Comparison of ENCODE assay signal across 12 mouse cellular contexts in the genomic region with DNA sequence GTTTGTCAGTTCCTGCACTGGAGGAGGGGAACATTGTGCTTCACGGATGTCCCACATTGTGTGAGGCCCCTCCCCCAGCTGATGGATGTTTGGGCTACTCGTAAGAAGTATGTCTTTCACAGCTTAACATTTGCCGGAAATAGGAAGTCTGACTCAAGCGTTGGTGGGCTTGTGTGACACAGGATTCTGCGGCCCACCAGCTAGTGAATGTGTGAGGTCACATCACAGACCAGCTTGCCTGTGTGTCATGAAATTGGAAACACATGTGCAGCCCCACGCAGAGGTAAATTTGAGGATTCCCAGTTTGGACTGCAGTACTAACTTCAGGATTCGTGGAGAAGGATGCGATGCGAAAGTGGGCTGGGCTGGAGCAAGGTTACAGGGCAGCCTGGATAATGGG.
A peak's percentile ranks its signal among the peaks of the same experiment; 100 is the strongest.
DNase-seq lines count a peak whose midpoint lies in the region; ATAC-seq and TF ChIP-seq lines count a peak whose summit lies in the region.
"Had no signal": no experiment of that assay in that cellular context is flagged by ENCODE, and none has a peak within 500 bp of the region (broad histone marks: within the 10 kb centered on the region; RNA-seq: fewer than 3 reads in every experiment).

No protein-coding gene starts in this region.

- 0 out of 2 replicates have a peak overlapping the region, but pooled peaks have one; percentile 23 for H3K27ac ChIP-seq in embryonic facial prominence, embryonic 12.5 days
- no peak overlapping the region for H3K27ac ChIP-seq in cerebellum, adult 2 months (ENCODE audit: insufficient read depth, low read length)
- H3K27ac ChIP-seq: forebrain, embryonic 15.5 days; intestine, embryonic 15.5 days; macrophage had no signal

- DNase-seq in frontal cortex, postnatal 14 days (ENCODE audit: low spot score in 2 of 2), result no peak
- peak; percentile 51 for DNase-seq in lung, postnatal 10 days
- no peak for DNase-seq in lung, adult 2 months
- peak; percentile 31 to 49 for DNase-seq in lung, postnatal 4 days
- DNase-seq in heart, postnatal 14 days, result no peak
- no peak for DNase-seq in cerebellum, adult 2 months
- DNase-seq: thymus, adult 18-20 months had no signal

- ATAC-seq in frontal cortex, adult (ENCODE audit: low TSS enrichment), result peak; percentile 48
- peak; percentile 67 for ATAC-seq in embryonic facial prominence, embryonic 12.5 days (ENCODE audit: insufficient number of reproducible peaks, insufficient read depth, low FRiP score, low TSS enrichment)
- ATAC-seq: forebrain, embryonic 15.5 days; intestine, embryonic 15.5 days had no signal

- no peak overlapping the region for H3K9ac ChIP-seq in embryonic facial prominence, embryonic 12.5 days
- H3K9ac ChIP-seq: forebrain, embryonic 15.5 days; intestine, embryonic 15.5 days had no signal

- TF ChIP-seq CTCF in lung, adult 2 months (IDR thresholded peaks at IDR 0.05; ENCODE audit: insufficient read depth, low read length), result no peak
- no peak for TF ChIP-seq CTCF in cerebellum, adult 2 months (IDR thresholded peaks at IDR 0.05; ENCODE audit: borderline replicate concordance, insufficient read depth, low read depth, low read length)

- no peaks in the 10 kb centered on the region for H3K36me3 ChIP-seq in embryonic facial prominence, embryonic 12.5 days
- H3K36me3 ChIP-seq: forebrain, embryonic 15.5 days; intestine, embryonic 15.5 days had no signal

- no peaks in the 10 kb centered on the region for H3K9me3 ChIP-seq in embryonic facial prominence, embryonic 12.5 days
- H3K9me3 ChIP-seq: forebrain, embryonic 15.5 days; intestine, embryonic 15.5 days had no signal

- intact Hi-C loops in heart, postnatal 14 days (cut with DNase I), result no loop called here

- no peak for TF ChIP-seq POLR2A in lung, adult 2 months (IDR thresholded peaks at IDR 0.05; ENCODE audit: borderline replicate concordance, extremely low read depth, low read depth, low read length)
- no peak for TF ChIP-seq POLR2A in cerebellum, adult 2 months (IDR thresholded peaks at IDR 0.05; ENCODE audit: borderline replicate concordance, insufficient read depth, low read length)

- WGBS in lung, adult 2 months, result 47% methylated on average over 9 of the region's 9 CpGs
- 22% methylated on average over 9 of the region's 9 CpGs for WGBS in embryonic facial prominence, embryonic 12.5 days
- 90% methylated on average over 9 of the region's 9 CpGs for WGBS in cerebellum, adult 2 months

- peak overlapping the region; percentile 24 for H3K4me2 ChIP-seq in embryonic facial prominence, embryonic 12.5 days (replicated peaks)
- H3K4me2 ChIP-seq: forebrain, embryonic 15.5 days; intestine, embryonic 15.5 days had no signal

- no peak overlapping the region for H3K4me3 ChIP-seq in lung, adult 2 months (replicated peaks; ENCODE audit: extremely low read depth, low read depth, low read length)
- no peak overlapping the region for H3K4me3 ChIP-seq in embryonic facial prominence, embryonic 12.5 days
- no peak overlapping the region for H3K4me3 ChIP-seq in cerebellum, adult 2 months (replicated peaks; ENCODE audit: insufficient read depth, low read depth, low read length)
- H3K4me3 ChIP-seq: forebrain, embryonic 15.5 days; intestine, embryonic 15.5 days had no signal

- H3K4me1 ChIP-seq in lung, adult 2 months (ENCODE audit: control insufficient read depth, insufficient read depth, low read length), result no peaks in the 10 kb centered on the region
- H3K4me1 ChIP-seq in embryonic facial prominence, embryonic 12.5 days, result peaks cover 11% of the 10 kb centered on the region
- H3K4me1 ChIP-seq in cerebellum, adult 2 months (ENCODE audit: control insufficient read depth, insufficient read depth, low read length), result no peaks in the 10 kb centered on the region
- H3K4me1 ChIP-seq: forebrain, embryonic 15.5 days had no signal

- no peaks in the 10 kb centered on the region for H3K27me3 ChIP-seq in embryonic facial prominence, embryonic 12.5 days
- no peaks in the 10 kb centered on the region for H3K27me3 ChIP-seq in cerebellum, adult 2 months (ENCODE audit: control insufficient read depth, insufficient read depth, low read length)
- H3K27me3 ChIP-seq: forebrain, embryonic 15.5 days; intestine, embryonic 15.5 days had no signal

Comparison
In these comparisons a context has a peak if more than half of its experiments do, and no peak if none do; other contexts are left out.
1. DNase-seq: peak in lung, postnatal 10 days (single experiment) and lung, postnatal 4 days (2 of 2); none in frontal cortex, postnatal 14 days (0 of 2), lung, adult 2 months (single experiment), heart, postnatal 14 days (0 of 2) and cerebellum, adult 2 months (0 of 2).